Mouse (Mus musculus): ENCODE measurements around the gene Mest. TPM values are rescaled to one million over a fixed set of nuclear protein-coding genes. Genes with fewer than 3 reads are reported as not detected.

Mest gene
- polyA plus RNA-seq, 1 experiment from 2014 or later = 324 TPM

- Histone ChIP-seq H3K4me2 (no peak overlapping the region), H3K4me3 (no peak overlapping the region), H3K36me3 (no peaks in the 10 kb centered on the region), H3K9me3 (no peaks in the 10 kb centered on the region), H3K27ac (replicated peaks) (no peak overlapping the region), H3K27me3 (no peaks in the 10 kb centered on the region), H3K9ac (no peak overlapping the region), H3K4me1 (replicated peaks) (peaks cover 8% of the 10 kb centered on the region)
- WGBS = 92% methylated on average over 7 of the region's 7 CpGs
- no peak for ATAC-seq (ENCODE audit: low FRiP score, low read depth)
Measured at GRCm38 (mm10) chr6:30687198-30687597, 36.1 kb upstream of the Mest start.

- Histone ChIP-seq H3K4me1 (replicated peaks) (peaks cover 16% of the 10 kb centered on the region), H3K4me3 (peak overlapping the region; percentile 48), H3K9me3 (no peaks in the 10 kb centered on the region), H3K27me3 (no peaks in the 10 kb centered on the region), H3K4me2 (peak overlapping the region; percentile 60), H3K9ac (peak overlapping the region; percentile 64), H3K27ac (replicated peaks) (peak overlapping the region; percentile 93), H3K36me3 (no peaks in the 10 kb centered on the region)
- no peak for ATAC-seq (ENCODE audit: low FRiP score, low read depth)
- 79% methylated on average over 5 of the region's 5 CpGs for WGBS
Measured at GRCm38 (mm10) chr6:30692826-30693225, 30.5 kb upstream of the Mest start.

GRCm38 (mm10) chr6:30693350-30693991 is 29.9 kb upstream of the Mest start, which contains the start of gene Cep41:
TSS of gene Cep41 (minus strand) at chr6:30693749.
- WGBS = under 1% methylated on average over 52 of the region's 52 CpGs
- Histone ChIP-seq H3K4me3 (peak within 1 kb of the TSS; percentile 48), H3K9ac (peak within 1 kb of the TSS; percentile 64), H3K4me2 (peak within 1 kb of the TSS; percentile 60), H3K4me1 (replicated peaks) (peaks cover 16% of the 10 kb centered on the region), H3K27ac (replicated peaks) (peak within 1 kb of the TSS; percentile 93), H3K36me3 (no peaks in the 10 kb centered on the region), H3K9me3 (no peaks in the 10 kb centered on the region), H3K27me3 (no peaks in the 10 kb centered on the region)
- ATAC-seq (ENCODE audit: low FRiP score, low read depth) = peak; percentile 99

GRCm38 (mm10) chr6:30694209-30694608 is 29.1 kb upstream of the Mest start:
- WGBS = 19% methylated on average over 6 of the region's 6 CpGs

GRCm38 (mm10) chr6:30695124-30695523 is 28.2 kb upstream of the Mest start:
- Histone ChIP-seq H3K4me1 (replicated peaks) (peaks cover 16% of the 10 kb centered on the region), H3K4me3 (no peak overlapping the region), H3K9ac (no peak overlapping the region), H3K4me2 (no peak overlapping the region), H3K36me3 (no peaks in the 10 kb centered on the region), H3K27me3 (no peaks in the 10 kb centered on the region), H3K9me3 (no peaks in the 10 kb centered on the region), H3K27ac (replicated peaks) (no peak overlapping the region; the same call in 1 of the 2 replicates)
- ATAC-seq (ENCODE audit: low FRiP score, low read depth) = no peak
- WGBS = 91% methylated on average over 8 of the region's 8 CpGs

More at GRCm38 (mm10) chr6:30694209-30694608, 29.1 kb upstream of the Mest start:
- peak overlapping the region; percentile 48 for H3K4me3 ChIP-seq
- no peaks in the 10 kb centered on the region for H3K9me3 ChIP-seq
- H3K27me3 ChIP-seq = no peaks in the 10 kb centered on the region
- peak overlapping the region; percentile 36 for H3K9ac ChIP-seq
- H3K4me2 ChIP-seq = peak overlapping the region; percentile 60
- H3K27ac ChIP-seq (replicated peaks) = peak overlapping the region; percentile 93
- H3K4me1 ChIP-seq (replicated peaks) = peaks cover 16% of the 10 kb centered on the region
- no peaks in the 10 kb centered on the region for H3K36me3 ChIP-seq
- peak; percentile 9; the same call in 1 of the 2 replicates for ATAC-seq (ENCODE audit: low FRiP score, low read depth)

- WGBS = 43% methylated on average over 5 of the region's 5 CpGs
Measured at GRCm38 (mm10) chr6:30697464-30697863, 25.9 kb upstream of the Mest start.

GRCm38 (mm10) chr6:30698036-30698435 is 25.3 kb upstream of the Mest start:
- Histone ChIP-seq H3K4me2 (no peak overlapping the region), H3K36me3 (no peaks in the 10 kb centered on the region), H3K9me3 (no peaks in the 10 kb centered on the region), H3K4me3 (no peak overlapping the region), H3K27me3 (no peaks in the 10 kb centered on the region), H3K27ac (replicated peaks) (no peak overlapping the region), H3K9ac (no peak overlapping the region), H3K4me1 (replicated peaks) (peaks cover 11% of the 10 kb centered on the region)
- WGBS = 85% methylated on average over 4 of the region's 4 CpGs
- no peak for ATAC-seq (ENCODE audit: low FRiP score, low read depth)

More at GRCm38 (mm10) chr6:30697464-30697863, 25.9 kb upstream of the Mest start:
- Histone ChIP-seq H3K4me1 (replicated peaks) (peaks cover 16% of the 10 kb centered on the region), H3K4me3 (no peak overlapping the region), H3K36me3 (no peaks in the 10 kb centered on the region), H3K27ac (replicated peaks) (no peak overlapping the region), H3K9ac (no peak overlapping the region), H3K4me2 (no peak overlapping the region), H3K9me3 (no peaks in the 10 kb centered on the region), H3K27me3 (no peaks in the 10 kb centered on the region)
- no peak for ATAC-seq (ENCODE audit: low FRiP score, low read depth)

- no peak overlapping the region for H3K4me2 ChIP-seq
- WGBS = 88% methylated on average over 6 of the region's 6 CpGs
- H3K4me3 ChIP-seq = no peak overlapping the region
- no peak overlapping the region for H3K9ac ChIP-seq
- H3K9me3 ChIP-seq = no peaks in the 10 kb centered on the region
- H3K36me3 ChIP-seq = no peaks in the 10 kb centered on the region
- H3K27me3 ChIP-seq = no peaks in the 10 kb centered on the region
- ATAC-seq (ENCODE audit: low FRiP score, low read depth) = no peak
- no peaks in the 10 kb centered on the region for H3K4me1 ChIP-seq (replicated peaks)
- no peak overlapping the region for H3K27ac ChIP-seq (replicated peaks)
Measured at GRCm38 (mm10) chr6:30700182-30700581, 23.2 kb upstream of the Mest start.

GRCm38 (mm10) chr6:30702881-30703280 is 20.5 kb upstream of the Mest start:
- no peak overlapping the region for H3K4me3 ChIP-seq
- no peaks in the 10 kb centered on the region for H3K4me1 ChIP-seq (replicated peaks)
- H3K27me3 ChIP-seq = no peaks in the 10 kb centered on the region
- no peaks in the 10 kb centered on the region for H3K36me3 ChIP-seq
- H3K9me3 ChIP-seq = no peaks in the 10 kb centered on the region
- H3K27ac ChIP-seq (replicated peaks) = no peak overlapping the region
- no peak overlapping the region for H3K4me2 ChIP-seq
- H3K9ac ChIP-seq = no peak overlapping the region
- WGBS = 78% methylated on average over 6 of the region's 6 CpGs
- ATAC-seq (ENCODE audit: low FRiP score, low read depth) = no peak

GRCm38 (mm10) chr6:30703476-30703875 is 19.9 kb upstream of the Mest start:
- ATAC-seq (ENCODE audit: low FRiP score, low read depth) = no peak
- Histone ChIP-seq H3K27me3 (no peaks in the 10 kb centered on the region), H3K36me3 (no peaks in the 10 kb centered on the region), H3K27ac (replicated peaks) (no peak overlapping the region), H3K9ac (no peak overlapping the region), H3K4me3 (no peak overlapping the region), H3K4me2 (no peak overlapping the region), H3K4me1 (replicated peaks) (no peaks in the 10 kb centered on the region), H3K9me3 (no peaks in the 10 kb centered on the region)
- WGBS = 79% methylated on average over 6 of the region's 6 CpGs

- 84% methylated on average over 9 of the region's 9 CpGs for WGBS
- Histone ChIP-seq H3K27ac (replicated peaks) (no peak overlapping the region), H3K27me3 (no peaks in the 10 kb centered on the region)
Measured at GRCm38 (mm10) chr6:30703977-30704602, 19.3 kb upstream of the Mest start.

GRCm38 (mm10) chr6:30709115-30709514 is 14.2 kb upstream of the Mest start:
- Histone ChIP-seq H3K9ac (no peak overlapping the region), H3K27ac (replicated peaks) (no peak overlapping the region), H3K9me3 (no peaks in the 10 kb centered on the region), H3K36me3 (no peaks in the 10 kb centered on the region), H3K4me2 (no peak overlapping the region), H3K4me1 (replicated peaks) (peaks cover 7% of the 10 kb centered on the region), H3K27me3 (no peaks in the 10 kb centered on the region), H3K4me3 (no peak overlapping the region)
- no peak for ATAC-seq (ENCODE audit: low FRiP score, low read depth)
- 29% methylated on average over 6 of the region's 6 CpGs for WGBS

More at GRCm38 (mm10) chr6:30703977-30704602, 19.3 kb upstream of the Mest start:
- H3K9ac ChIP-seq = no peak overlapping the region
- H3K36me3 ChIP-seq = no peaks in the 10 kb centered on the region
- no peak for ATAC-seq (ENCODE audit: low FRiP score, low read depth)
- peaks cover 1% of the 10 kb centered on the region for H3K4me1 ChIP-seq (replicated peaks)
- H3K9me3 ChIP-seq = no peaks in the 10 kb centered on the region
- H3K4me2 ChIP-seq = no peak overlapping the region
- no peak overlapping the region for H3K4me3 ChIP-seq

Measured in hindbrain, embryonic 15.5 days (tissue).